Mouse (Mus musculus) neural tube, embryonic 15.5 days (tissue): ENCODE data around the gene Aifm2. TPM values are rescaled to one million over a fixed set of nuclear protein-coding genes. Genes with fewer than 3 reads are reported as not detected.
A peak's percentile ranks its signal among the peaks of the same experiment; 100 is the strongest.

Experiments
- ATAC-seq: fragments of 200-750 bp; cut with Nextera tagmentation; 2 replicates; pipeline ENCODE4 v1.8.0; 2017; ENCODE audit warnings: mild to moderate bottlenecking, moderate TSS enrichment, moderate library complexity; ENCODE audit not compliant: low FRiP score
- H3K27ac ChIP-seq: fragments of 300-500 bp; sonication (generic); replicated peaks from 2 replicates; pipeline ENCODE4 v1.5.1; 2015; ENCODE audit warnings: mild to moderate bottlenecking, inconsistent platforms
- H3K27me3 ChIP-seq: fragments of 300-500 bp; sonication (generic); replicated peaks from 2 replicates; pipeline ENCODE4 v1.6.1; 2015; ENCODE audit warnings: inconsistent platforms
- H3K36me3 ChIP-seq: fragments of 300-500 bp; sonication (generic); 2 replicates; pipeline ENCODE4 v1.6.1; 2015; ENCODE audit warnings: inconsistent platforms
- H3K4me1 ChIP-seq: fragments of 300-500 bp; sonication (generic); 2 replicates; pipeline ENCODE4 v1.6.1; 2015; ENCODE audit warnings: inconsistent platforms
- H3K4me2 ChIP-seq: fragments of 300-500 bp; sonication (generic); 2 replicates; pipeline ENCODE4 v1.6.1; 2015; ENCODE audit warnings: inconsistent platforms, mild to moderate bottlenecking, moderate library complexity
- H3K4me3 ChIP-seq: fragments of 300-500 bp; sonication (generic); replicated peaks from 2 replicates; pipeline ENCODE4 v1.5.1; 2015; ENCODE audit warnings: mild to moderate bottlenecking, inconsistent platforms
- H3K9ac ChIP-seq: fragments of 300-500 bp; sonication (generic); replicated peaks from 2 replicates; pipeline ENCODE4 v1.6.1; 2015; ENCODE audit warnings: mild to moderate bottlenecking, inconsistent platforms
- H3K9me3 ChIP-seq: fragments of 300-500 bp; sonication (generic); replicated peaks from 2 replicates; pipeline ENCODE4 v1.6.1; 2016; ENCODE audit warnings: inconsistent platforms
- WGBS: fragments of 180-500 bp; shearing (Covaris S2); methylation state at CpG from one replicate; pipeline ENCODE4 v1.1.7; 2015; ENCODE audit warnings: mixed read lengths; 5-methylcytosine and 5-hydroxymethylcytosine counted together
- polyA plus RNA-seq: library from polyadenylated mRNA; unstranded; fragments of >200 nt; fragmentation: Nextera tagmentation; extraction: Ambion mirVana; gene quantifications from 2 replicates; pipeline ENCODE4 v1.2.1, GENCODE M21; 2015

Gene Aifm2
- 17.3 and 18.2 TPM in 2 replicates for polyA plus RNA-seq

DNA sequence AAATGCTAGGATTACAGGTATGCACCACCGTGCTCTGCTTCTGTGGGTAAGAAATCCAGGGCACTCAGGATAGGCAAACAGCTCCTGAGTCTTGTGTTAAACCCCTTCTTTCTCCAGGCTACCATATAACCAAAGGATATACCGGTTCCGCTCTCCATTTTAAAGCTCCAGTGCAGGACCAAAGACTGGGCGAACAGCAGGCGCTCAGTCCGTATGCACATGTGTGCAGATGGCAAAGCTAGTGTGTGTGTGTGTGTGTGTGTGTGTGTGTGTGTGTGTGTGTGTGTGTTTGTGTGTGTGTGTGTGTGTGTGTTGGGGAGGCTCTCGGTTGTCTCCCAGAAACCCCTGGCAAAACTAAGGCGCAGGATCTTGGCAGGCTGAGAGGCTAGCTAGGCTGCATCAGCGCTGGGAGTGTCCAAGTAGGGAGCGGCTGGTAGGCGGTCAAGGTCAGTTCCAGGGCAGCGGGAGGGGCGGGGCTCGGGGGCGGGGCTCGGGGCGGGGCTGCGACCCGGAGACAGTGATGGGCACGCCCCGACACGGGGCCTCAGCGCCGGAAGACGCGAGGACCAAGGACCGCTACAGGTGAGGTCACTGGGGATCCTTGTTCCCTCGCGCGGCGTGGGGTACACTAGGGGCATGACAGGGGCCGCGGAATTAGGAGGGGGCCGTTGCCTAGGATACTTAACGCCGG is at the start of gene Aifm2:
Aifm2 (plus strand) TSS at position 493 of the 691 bp plus-strand sequence.
- WGBS = 19% methylated on average over 20 of the region's 36 CpGs

DNA sequence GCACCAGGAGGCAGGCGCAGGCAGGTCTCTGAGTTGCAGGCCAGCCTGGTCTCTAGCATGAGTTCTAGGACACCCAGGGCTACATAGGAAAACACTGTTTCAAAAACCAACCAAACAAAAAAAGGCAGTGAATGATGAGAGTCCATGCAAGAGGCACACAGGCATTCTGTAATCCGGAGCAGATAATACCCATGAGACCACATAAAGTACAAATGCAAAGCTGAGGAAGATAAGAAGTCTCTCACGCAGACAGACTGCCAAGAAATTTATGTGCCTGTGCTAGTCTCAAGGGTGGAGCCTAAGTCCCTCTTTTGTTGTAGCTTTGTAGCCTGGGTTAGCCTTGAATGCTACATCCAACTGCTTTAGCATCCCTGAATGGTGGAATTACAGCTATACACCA is 49.4 kb upstream of the Aifm2 start:
- H3K27me3 ChIP-seq = no peaks in the 10 kb centered on the region
- H3K4me2 ChIP-seq = no peak overlapping the region
- peaks cover 57% of the 10 kb centered on the region for H3K36me3 ChIP-seq
- peaks cover 15% of the 10 kb centered on the region; the same call in 1 of the 2 replicates for H3K4me1 ChIP-seq
- no peak overlapping the region for H3K27ac ChIP-seq
- H3K9ac ChIP-seq = no peak overlapping the region
- H3K9me3 ChIP-seq = no peaks in the 10 kb centered on the region
- 74% methylated on average over 3 of the region's 3 CpGs for WGBS
- no peak overlapping the region for H3K4me3 ChIP-seq
- ATAC-seq = no peak

More for the DNA sequence above, at the start of gene Aifm2:
- H3K27ac ChIP-seq = 0 out of 2 replicates have a peak within 1 kb of the TSS, but pooled peaks have one; percentile 13
- peak within 1 kb of the TSS; percentile 53 for H3K9ac ChIP-seq
- ATAC-seq = peak; percentile 84
- H3K4me2 ChIP-seq = peak within 1 kb of the TSS; percentile 94
- no peaks in the 10 kb centered on the region for H3K27me3 ChIP-seq
- no peaks in the 10 kb centered on the region for H3K9me3 ChIP-seq
- H3K36me3 ChIP-seq = no peaks in the 10 kb centered on the region
- peaks cover 10% of the 10 kb centered on the region for H3K4me1 ChIP-seq
- H3K4me3 ChIP-seq = peak within 1 kb of the TSS; percentile 57

DNA sequence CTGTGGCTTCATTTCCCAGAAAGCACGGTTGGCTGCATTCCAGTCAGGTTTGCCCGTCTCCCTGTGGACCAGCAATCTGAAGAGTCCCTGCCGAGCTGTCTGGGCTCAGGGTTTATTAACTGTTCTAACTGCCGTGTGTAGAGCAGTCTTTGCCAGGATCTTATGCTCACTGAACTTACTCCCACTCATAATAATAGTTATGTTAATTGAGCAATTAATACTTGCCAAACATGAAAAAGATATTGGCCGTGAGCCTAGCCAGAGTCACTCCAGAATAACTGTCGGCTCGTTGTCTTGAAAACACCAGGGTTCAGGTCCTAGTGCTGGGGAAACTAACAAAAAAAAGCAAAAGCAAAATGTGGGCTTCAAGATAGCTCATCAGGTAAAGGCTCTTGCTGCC is 45.8 kb upstream of the Aifm2 start:
- H3K4me2 ChIP-seq = no peak overlapping the region
- no peak overlapping the region for H3K9ac ChIP-seq
- peak; percentile 38; the same call in 1 of the 2 replicates for ATAC-seq
- H3K27ac ChIP-seq = no peak overlapping the region
- no peaks in the 10 kb centered on the region for H3K9me3 ChIP-seq
- H3K27me3 ChIP-seq = no peaks in the 10 kb centered on the region
- no peak overlapping the region for H3K4me3 ChIP-seq
- H3K36me3 ChIP-seq = peaks cover 79% of the 10 kb centered on the region
- WGBS = 32% methylated on average over 7 of the region's 7 CpGs
- no peaks in the 10 kb centered on the region for H3K4me1 ChIP-seq

DNA sequence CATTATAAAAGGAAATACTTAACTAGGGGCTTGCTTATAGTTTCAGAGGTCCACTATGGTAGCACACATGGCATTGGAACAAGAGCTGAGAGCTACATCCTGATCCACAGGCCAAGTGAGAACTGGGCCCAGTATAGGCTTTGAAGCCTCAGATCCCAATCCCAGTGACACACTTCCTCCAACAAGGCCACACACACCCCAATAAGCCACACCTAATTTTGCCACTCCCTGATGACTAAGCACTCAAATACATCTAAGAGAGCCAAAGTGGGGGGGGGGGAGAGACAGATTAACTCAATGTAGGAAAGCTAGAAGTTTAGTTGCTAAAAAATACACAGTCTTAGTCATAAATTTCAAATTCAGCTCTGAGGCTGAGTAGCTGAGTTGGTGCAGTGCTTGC is 45.2 kb upstream of the Aifm2 start:
- Histone ChIP-seq H3K9ac (no peak overlapping the region), H3K4me3 (no peak overlapping the region), H3K36me3 (peaks cover 79% of the 10 kb centered on the region), H3K4me2 (no peak overlapping the region), H3K27me3 (no peaks in the 10 kb centered on the region), H3K27ac (no peak overlapping the region), H3K4me1 (no peaks in the 10 kb centered on the region), H3K9me3 (no peaks in the 10 kb centered on the region)
- no peak for ATAC-seq

DNA sequence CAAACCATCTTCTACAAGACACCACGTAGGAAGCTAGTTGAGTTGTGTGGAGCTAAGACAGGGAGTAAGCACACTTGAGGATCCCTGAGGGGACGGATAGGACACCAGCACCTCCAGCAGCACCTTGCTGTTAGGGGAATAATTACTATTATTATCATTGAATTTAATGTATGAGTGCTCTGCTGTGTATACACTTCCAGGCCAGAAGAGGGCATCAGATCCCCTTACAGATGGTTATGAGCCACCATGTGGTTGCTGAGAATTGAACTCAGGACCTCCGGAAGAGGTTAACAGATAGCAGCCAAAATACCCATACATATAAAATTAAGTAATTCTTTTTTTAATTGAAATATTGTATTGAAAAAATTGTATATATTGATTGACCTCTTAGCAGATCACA is 44.3 kb upstream of the Aifm2 start:
- no peak overlapping the region for H3K4me3 ChIP-seq
- H3K27me3 ChIP-seq = no peaks in the 10 kb centered on the region
- peaks cover 78% of the 10 kb centered on the region for H3K36me3 ChIP-seq
- H3K9ac ChIP-seq = no peak overlapping the region
- no peaks in the 10 kb centered on the region for H3K9me3 ChIP-seq
- no peak overlapping the region for H3K4me2 ChIP-seq
- no peak for ATAC-seq
- no peak overlapping the region for H3K27ac ChIP-seq
- WGBS = 94% methylated on average over 3 of the region's 3 CpGs
- H3K4me1 ChIP-seq = no peaks in the 10 kb centered on the region

DNA sequence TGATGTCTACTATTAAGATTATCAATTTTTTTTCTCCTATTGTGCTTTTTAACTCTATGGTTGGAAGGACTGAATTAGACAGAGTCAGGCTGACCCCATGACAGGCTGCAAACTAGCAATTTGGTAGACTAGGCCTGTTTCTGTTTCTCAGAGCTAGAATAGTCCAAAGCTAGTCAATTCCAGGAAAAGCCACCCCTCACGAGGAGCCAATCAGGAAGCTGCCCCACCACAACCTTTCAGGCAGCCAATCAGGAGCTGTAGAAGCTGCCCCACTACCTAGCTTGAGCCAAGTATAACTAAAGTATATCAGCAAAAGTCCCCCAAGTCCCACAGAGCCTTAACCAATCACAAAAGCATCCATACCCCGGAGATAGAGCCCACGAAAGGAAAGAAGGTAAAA is 39.1 kb upstream of the Aifm2 start:
- WGBS = 85% methylated on average over 3 of the region's 3 CpGs
- no peak overlapping the region for H3K4me2 ChIP-seq
- no peak overlapping the region for H3K27ac ChIP-seq
- H3K36me3 ChIP-seq = peaks cover 47% of the 10 kb centered on the region
- H3K27me3 ChIP-seq = no peaks in the 10 kb centered on the region
- H3K4me1 ChIP-seq = peaks cover 9% of the 10 kb centered on the region
- H3K9me3 ChIP-seq = no peaks in the 10 kb centered on the region
- no peak overlapping the region for H3K9ac ChIP-seq
- ATAC-seq = no peak
- no peak overlapping the region for H3K4me3 ChIP-seq

DNA sequence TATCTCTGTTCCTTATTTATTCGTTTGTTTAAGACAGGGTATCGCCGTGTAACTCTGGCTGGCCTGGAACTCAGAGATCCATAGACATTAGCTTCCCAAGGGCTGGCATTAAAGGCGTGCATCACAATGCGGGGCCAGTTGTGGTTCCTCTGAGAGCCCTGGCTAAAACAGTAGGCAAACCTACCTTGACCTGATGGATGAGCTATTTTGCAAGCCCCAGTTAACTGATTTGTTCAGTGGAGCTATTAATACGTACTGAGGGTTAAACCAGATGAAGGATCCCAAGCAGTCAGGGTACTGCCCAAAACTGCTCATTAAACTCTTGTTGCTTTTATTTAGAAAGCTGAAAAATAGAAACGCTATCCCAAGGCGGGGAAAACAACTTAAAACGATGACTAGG is 35.5 kb upstream of the Aifm2 start:
- H3K27me3 ChIP-seq = no peaks in the 10 kb centered on the region
- peak overlapping the region; percentile 66 for H3K4me3 ChIP-seq
- peak; percentile 6; the same call in 1 of the 2 replicates for ATAC-seq
- no peaks in the 10 kb centered on the region for H3K9me3 ChIP-seq
- H3K27ac ChIP-seq = peak overlapping the region; percentile 90
- peak overlapping the region; percentile 68 for H3K9ac ChIP-seq
- 35% methylated on average over 9 of the region's 9 CpGs for WGBS
- H3K4me1 ChIP-seq = peaks cover 29% of the 10 kb centered on the region
- peak overlapping the region; percentile 73 for H3K4me2 ChIP-seq
- peaks cover 14% of the 10 kb centered on the region for H3K36me3 ChIP-seq

DNA sequence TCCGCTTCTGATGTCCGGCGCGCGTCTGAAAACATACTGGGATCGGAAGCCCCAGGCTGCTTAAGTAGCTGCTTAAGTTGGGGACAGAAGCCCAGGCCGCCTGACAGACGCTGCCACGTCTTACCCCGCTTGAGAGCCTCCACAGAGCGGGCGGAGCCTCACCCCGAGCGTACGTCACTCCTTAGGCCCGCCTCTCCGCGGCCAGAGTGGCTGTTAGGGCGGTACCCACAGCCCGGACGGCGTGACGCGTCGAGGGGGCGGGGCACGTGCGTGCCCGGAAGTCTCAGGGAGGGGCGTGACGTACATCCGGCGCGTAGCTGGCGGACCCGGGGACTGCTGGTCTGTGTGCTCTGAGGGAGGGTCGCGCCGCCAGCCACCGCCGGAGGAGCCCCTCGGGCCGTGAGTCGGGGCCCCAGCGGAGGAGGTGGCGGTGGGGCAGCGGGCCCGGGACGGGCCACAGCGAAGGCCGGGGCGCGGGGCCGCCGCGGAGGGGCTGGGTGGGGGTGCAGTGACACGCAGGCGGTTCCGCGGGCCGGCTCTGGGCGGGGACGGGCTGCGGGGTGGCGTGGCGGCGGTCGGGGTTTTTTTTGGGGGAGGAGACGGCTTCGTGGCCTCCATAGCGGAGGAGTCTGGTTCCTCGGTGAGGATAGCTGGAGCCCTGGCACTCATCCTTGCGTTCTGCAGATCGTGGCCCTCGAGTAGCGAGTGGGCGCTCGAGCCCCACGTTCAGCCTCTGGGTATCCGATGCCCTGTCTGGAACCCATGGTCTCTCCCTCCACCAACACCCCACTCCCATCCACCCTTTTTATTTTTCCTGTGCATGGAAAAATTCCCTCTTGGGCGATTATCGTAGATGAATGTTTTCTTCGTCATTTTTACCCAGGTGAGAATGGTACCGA is 34.8 kb upstream of the Aifm2 start, which contains the start of gene Sar1a:
Sar1a (plus strand) TSS at position 285 of the 899 bp plus-strand sequence.
- Histone ChIP-seq H3K4me1 (peaks cover 29% of the 10 kb centered on the region), H3K9ac (peak within 1 kb of the TSS; percentile 79), H3K9me3 (no peaks in the 10 kb centered on the region), H3K36me3 (peaks cover 13% of the 10 kb centered on the region), H3K4me3 (peak within 1 kb of the TSS; percentile 66), H3K27ac (peak within 1 kb of the TSS; percentile 90), H3K27me3 (no peaks in the 10 kb centered on the region), H3K4me2 (peak within 1 kb of the TSS; percentile 73)
- peak; percentile 100 for ATAC-seq
- under 1% methylated on average over 84 of the region's 84 CpGs for WGBS

DNA sequence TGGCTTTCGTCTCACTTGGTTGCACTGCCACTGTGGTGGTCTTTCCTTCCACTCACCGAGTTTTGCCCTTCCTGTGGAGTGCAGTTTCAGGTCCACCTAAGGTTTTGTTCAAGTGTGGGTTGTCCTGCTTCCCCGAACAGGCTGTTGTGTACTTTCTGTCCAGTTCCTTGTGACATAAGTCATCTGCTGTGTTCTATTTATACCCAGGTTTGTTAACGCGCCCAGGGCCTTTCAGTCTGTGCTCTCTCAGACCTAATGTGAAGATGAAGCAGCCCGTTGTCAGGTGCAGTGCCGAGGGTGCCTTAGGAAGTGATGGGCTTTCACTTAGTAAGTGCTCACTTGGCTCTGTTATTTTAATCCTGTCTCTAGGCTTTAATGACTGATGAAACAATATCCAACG is 25.7 kb upstream of the Aifm2 start:
- Histone ChIP-seq H3K4me2 (no peak overlapping the region), H3K4me3 (no peak overlapping the region), H3K9ac (no peak overlapping the region), H3K27ac (no peak overlapping the region), H3K4me1 (no peaks in the 10 kb centered on the region), H3K27me3 (no peaks in the 10 kb centered on the region), H3K9me3 (no peaks in the 10 kb centered on the region), H3K36me3 (peaks cover 75% of the 10 kb centered on the region)
- WGBS = 93% methylated on average over 8 of the region's 8 CpGs
- ATAC-seq = no peak

DNA sequence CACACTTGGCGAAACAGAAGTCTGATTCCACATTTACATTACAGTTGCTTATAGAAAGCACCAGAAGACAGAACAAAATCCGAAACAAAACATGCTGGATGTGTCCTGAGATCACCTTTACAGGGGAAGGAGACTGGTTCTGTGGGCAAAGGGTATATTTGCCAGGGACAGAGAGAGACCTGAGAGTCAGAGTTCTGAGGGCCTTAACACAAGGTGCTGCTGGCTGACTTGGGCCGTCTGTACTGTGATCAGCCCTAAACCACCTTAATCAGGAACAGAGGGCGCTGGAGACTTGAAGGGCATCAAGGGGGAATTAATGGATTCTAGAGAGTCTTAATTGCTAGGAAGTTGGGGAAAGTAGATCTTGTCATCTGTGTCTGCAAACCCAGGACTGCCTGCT is 21.5 kb upstream of the Aifm2 start:
- Histone ChIP-seq H3K9ac (no peak overlapping the region), H3K4me3 (no peak overlapping the region), H3K4me2 (no peak overlapping the region), H3K27ac (no peak overlapping the region), H3K27me3 (no peaks in the 10 kb centered on the region), H3K4me1 (peaks cover 24% of the 10 kb centered on the region), H3K36me3 (peaks cover 44% of the 10 kb centered on the region), H3K9me3 (no peaks in the 10 kb centered on the region)
- WGBS = 74% methylated on average over 4 of the region's 4 CpGs
- no peak for ATAC-seq

DNA sequence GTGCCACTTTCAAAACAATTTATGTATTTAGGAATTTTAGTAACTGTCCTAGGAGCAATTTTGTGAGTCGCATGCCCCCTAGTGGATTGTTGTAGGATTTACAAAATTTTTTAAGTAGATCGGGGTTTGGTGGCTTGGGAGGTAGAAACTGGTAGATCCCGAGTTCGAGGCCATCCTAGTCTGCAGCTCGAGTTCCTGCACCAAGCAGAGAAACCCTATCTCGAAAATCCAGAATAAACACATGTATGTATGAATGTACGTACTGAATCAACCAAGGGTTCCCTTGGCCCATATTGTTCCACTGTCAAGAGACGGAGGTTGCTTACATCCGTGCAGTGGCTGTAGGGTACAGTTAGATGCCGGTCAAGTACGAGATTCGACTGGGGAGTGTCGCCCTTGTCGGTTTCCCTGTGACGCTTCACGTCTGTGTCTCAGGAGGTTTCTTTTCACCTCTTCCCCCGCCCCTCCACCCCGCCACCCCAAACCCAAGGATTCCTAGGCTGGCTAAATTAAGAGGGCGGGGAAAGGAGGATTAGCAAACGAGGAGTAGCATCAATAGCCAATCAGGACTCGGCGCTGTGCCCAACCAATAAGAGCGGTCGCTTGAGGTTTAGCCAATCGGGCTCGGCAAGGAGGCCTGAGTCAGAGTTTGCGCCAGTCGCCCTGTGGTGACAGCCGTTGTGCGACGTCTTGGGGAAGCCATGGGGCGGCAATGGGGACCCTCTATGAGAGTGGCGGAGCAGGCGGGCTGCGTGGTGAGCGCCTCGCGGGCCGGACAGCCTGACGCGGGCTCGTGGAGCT is 20.0 kb upstream of the Aifm2 start, which contains the start of gene Tysnd1:
Tysnd1 (plus strand) TSS at position 645 of the 801 bp plus-strand sequence.
- Histone ChIP-seq H3K36me3 (peaks cover 37% of the 10 kb centered on the region), H3K27me3 (no peaks in the 10 kb centered on the region), H3K4me1 (peaks cover 35% of the 10 kb centered on the region), H3K9me3 (no peaks in the 10 kb centered on the region), H3K4me3 (peak within 1 kb of the TSS; percentile 96), H3K27ac (peak within 1 kb of the TSS; percentile 80), H3K9ac (peak within 1 kb of the TSS; percentile 76), H3K4me2 (peak within 1 kb of the TSS; percentile 100)
- WGBS = under 1% methylated on average over 42 of the region's 42 CpGs
- ATAC-seq = peak; percentile 96
